Mouse (Mus musculus): ENCODE measurements around the gene Pitpnm2. TPM values are rescaled to one million over a fixed set of nuclear protein-coding genes. Genes with fewer than 3 reads are reported as not detected.
"Not testable (repeated sequence)": the region's sequence is repeated elsewhere in the genome, so short reads cannot be mapped to it uniquely, and the experiment has no call there.

Gene Pitpnm2
- polyA plus RNA-seq (2012; ENCODE audit: insufficient read depth, insufficient read length, low replicate concordance, missing spikeins): 145 TPM in 1 of 2 replicates, not detected in the other

- 8% methylated on average over 90 of the region's 90 CpGs for WGBS
- H3K4me1 ChIP-seq (ENCODE audit: control insufficient read depth, insufficient read depth, low read length): peaks cover 28% of the 10 kb centered on the region
- H3K27ac ChIP-seq (ENCODE audit: insufficient read depth, low read depth, low read length): peak within 1 kb of the TSS; percentile 74
- peak within 1 kb of the TSS; percentile 87 for H3K4me3 ChIP-seq (ENCODE audit: insufficient read depth, low read depth, low read length)
- TF ChIP-seq POLR2A (IDR thresholded peaks at IDR 0.05; ENCODE audit: insufficient read depth, low read depth, low read length) (no peak), CTCF (IDR thresholded peaks at IDR 0.05; ENCODE audit: insufficient read depth, low read depth, low read length) (no peak)
Measured at GRCm38 (mm10) chr5:124249614-124250591, at the start of gene Pitpnm2. Pitpnm2 (minus strand) TSS chr5:124249760.

- not testable (repeated sequence) for H3K4me3 ChIP-seq (ENCODE audit: insufficient read depth, low read depth, low read length); H3K4me1 ChIP-seq (ENCODE audit: control insufficient read depth, insufficient read depth, low read length); H3K27ac ChIP-seq (ENCODE audit: insufficient read depth, low read depth, low read length)
- 51% methylated on average over 4 of the region's 4 CpGs for WGBS
Measured at GRCm38 (mm10) chr5:124299307-124299706, 49.7 kb upstream of the Pitpnm2 start.

- Histone ChIP-seq H3K4me3 (ENCODE audit: insufficient read depth, low read depth, low read length) (no peak overlapping the region), H3K27ac (ENCODE audit: insufficient read depth, low read depth, low read length) (no peak overlapping the region), H3K4me1 (ENCODE audit: control insufficient read depth, insufficient read depth, low read length) (no peaks in the 10 kb centered on the region)
- TF ChIP-seq POLR2A (IDR thresholded peaks at IDR 0.05; ENCODE audit: insufficient read depth, low read depth, low read length) (no peak), CTCF (IDR thresholded peaks at IDR 0.05; ENCODE audit: insufficient read depth, low read depth, low read length) (no peak)
- WGBS: 95% methylated on average over 4 of the region's 4 CpGs
Measured at GRCm38 (mm10) chr5:124296475-124296874, 46.9 kb upstream of the Pitpnm2 start.

- TF ChIP-seq POLR2A (IDR thresholded peaks at IDR 0.05; ENCODE audit: insufficient read depth, low read depth, low read length) (no peak), CTCF (IDR thresholded peaks at IDR 0.05; ENCODE audit: insufficient read depth, low read depth, low read length) (no peak)
- Histone ChIP-seq H3K27ac (ENCODE audit: insufficient read depth, low read depth, low read length) (no peak overlapping the region), H3K4me3 (ENCODE audit: insufficient read depth, low read depth, low read length) (no peak overlapping the region), H3K4me1 (ENCODE audit: control insufficient read depth, insufficient read depth, low read length) (no peaks in the 10 kb centered on the region)
- 84% methylated on average over 5 of the region's 5 CpGs for WGBS
Measured at GRCm38 (mm10) chr5:124293967-124294366, 44.4 kb upstream of the Pitpnm2 start.

GRCm38 (mm10) chr5:124290216-124290615 is 40.7 kb upstream of the Pitpnm2 start:
- Histone ChIP-seq H3K27ac (ENCODE audit: insufficient read depth, low read depth, low read length) (no peak overlapping the region), H3K4me1 (ENCODE audit: control insufficient read depth, insufficient read depth, low read length) (no peaks in the 10 kb centered on the region), H3K4me3 (ENCODE audit: insufficient read depth, low read depth, low read length) (no peak overlapping the region)
- TF ChIP-seq POLR2A (IDR thresholded peaks at IDR 0.05; ENCODE audit: insufficient read depth, low read depth, low read length) (no peak), CTCF (IDR thresholded peaks at IDR 0.05; ENCODE audit: insufficient read depth, low read depth, low read length) (no peak)
- 88% methylated on average over 4 of the region's 4 CpGs for WGBS

GRCm38 (mm10) chr5:124287616-124288247 is 38.2 kb upstream of the Pitpnm2 start:
- TF ChIP-seq POLR2A (IDR thresholded peaks at IDR 0.05; ENCODE audit: insufficient read depth, low read depth, low read length): no peak
- TF ChIP-seq CTCF (IDR thresholded peaks at IDR 0.05; ENCODE audit: insufficient read depth, low read depth, low read length): no peak
- Histone ChIP-seq H3K4me3 (ENCODE audit: insufficient read depth, low read depth, low read length) (no peak overlapping the region), H3K4me1 (ENCODE audit: control insufficient read depth, insufficient read depth, low read length) (no peaks in the 10 kb centered on the region), H3K27ac (ENCODE audit: insufficient read depth, low read depth, low read length) (no peak overlapping the region)
- WGBS: 96% methylated on average over 6 of the region's 6 CpGs

- no peak overlapping the region for H3K27ac ChIP-seq (ENCODE audit: insufficient read depth, low read depth, low read length)
- TF ChIP-seq POLR2A (IDR thresholded peaks at IDR 0.05; ENCODE audit: insufficient read depth, low read depth, low read length): no peak
- TF ChIP-seq CTCF (IDR thresholded peaks at IDR 0.05; ENCODE audit: insufficient read depth, low read depth, low read length): no peak
- no peaks in the 10 kb centered on the region for H3K4me1 ChIP-seq (ENCODE audit: control insufficient read depth, insufficient read depth, low read length)
- no peak overlapping the region for H3K4me3 ChIP-seq (ENCODE audit: insufficient read depth, low read depth, low read length)
- 67% methylated on average over 3 of the region's 3 CpGs for WGBS
Measured at GRCm38 (mm10) chr5:124284330-124284729, 34.8 kb upstream of the Pitpnm2 start.

- H3K4me3 ChIP-seq (ENCODE audit: insufficient read depth, low read depth, low read length): no peak overlapping the region
- no peaks in the 10 kb centered on the region for H3K4me1 ChIP-seq (ENCODE audit: control insufficient read depth, insufficient read depth, low read length)
- TF ChIP-seq POLR2A (IDR thresholded peaks at IDR 0.05; ENCODE audit: insufficient read depth, low read depth, low read length) (no peak), CTCF (IDR thresholded peaks at IDR 0.05; ENCODE audit: insufficient read depth, low read depth, low read length) (no peak)
- WGBS: 91% methylated on average over 2 of the region's 2 CpGs
- H3K27ac ChIP-seq (ENCODE audit: insufficient read depth, low read depth, low read length): no peak overlapping the region
Measured at GRCm38 (mm10) chr5:124282854-124283253, 33.3 kb upstream of the Pitpnm2 start.

- WGBS: 69% methylated on average over 5 of the region's 5 CpGs
- Histone ChIP-seq H3K4me3 (ENCODE audit: insufficient read depth, low read depth, low read length) (no peak overlapping the region), H3K4me1 (ENCODE audit: control insufficient read depth, insufficient read depth, low read length) (no peaks in the 10 kb centered on the region), H3K27ac (ENCODE audit: insufficient read depth, low read depth, low read length) (no peak overlapping the region)
- TF ChIP-seq POLR2A (IDR thresholded peaks at IDR 0.05; ENCODE audit: insufficient read depth, low read depth, low read length): no peak
- TF ChIP-seq CTCF (IDR thresholded peaks at IDR 0.05; ENCODE audit: insufficient read depth, low read depth, low read length): no peak
Measured at GRCm38 (mm10) chr5:124270226-124270625, 20.7 kb upstream of the Pitpnm2 start.
